Mouse (Mus musculus) adrenal gland, postnatal 10 days (tissue): Measurements from ENCODE around the gene Pdzd8. TPM values are rescaled to one million over a fixed set of nuclear protein-coding genes. Genes with fewer than 3 reads are reported as not detected.
A peak's percentile ranks its signal among the peaks of the same experiment; 100 is the strongest.

Experiments
- DNase-seq: peaks from one replicate; pipeline ENCODE4 v3.0.0; 2021; ENCODE audit warnings: mixed read lengths
- long read RNA-seq, 2 experiments: library from polyadenylated mRNA; stranded (forward); transcript quantifications; one replicate each; pipeline ENCODE4 v2.0.0; 2021
- total RNA-seq, 2 experiments: library from RNA; stranded (reverse); gene quantifications; 2 replicates each; pipeline ENCODE4 v1.2.3; 2021

Pdzd8 gene
- total RNA-seq, result 10 to 100 TPM; 31.9 to 33.3 TPM
- long read RNA-seq, experiment 1, full-length matches to known transcripts, result 5 of 13 reads
- long read RNA-seq, experiment 1, partial matches to known transcripts, result 2 of 13 reads
- long read RNA-seq, experiment 1, other reads (novel, unspliced or antisense), result 6 of 13 reads
- long read RNA-seq, experiment 2, full-length matches to known transcripts, result 12 of 15 reads
- long read RNA-seq, experiment 2, partial matches to known transcripts, result 0 of 15 reads
- long read RNA-seq, experiment 2, other reads (novel, unspliced or antisense), result 3 of 15 reads

DNA sequence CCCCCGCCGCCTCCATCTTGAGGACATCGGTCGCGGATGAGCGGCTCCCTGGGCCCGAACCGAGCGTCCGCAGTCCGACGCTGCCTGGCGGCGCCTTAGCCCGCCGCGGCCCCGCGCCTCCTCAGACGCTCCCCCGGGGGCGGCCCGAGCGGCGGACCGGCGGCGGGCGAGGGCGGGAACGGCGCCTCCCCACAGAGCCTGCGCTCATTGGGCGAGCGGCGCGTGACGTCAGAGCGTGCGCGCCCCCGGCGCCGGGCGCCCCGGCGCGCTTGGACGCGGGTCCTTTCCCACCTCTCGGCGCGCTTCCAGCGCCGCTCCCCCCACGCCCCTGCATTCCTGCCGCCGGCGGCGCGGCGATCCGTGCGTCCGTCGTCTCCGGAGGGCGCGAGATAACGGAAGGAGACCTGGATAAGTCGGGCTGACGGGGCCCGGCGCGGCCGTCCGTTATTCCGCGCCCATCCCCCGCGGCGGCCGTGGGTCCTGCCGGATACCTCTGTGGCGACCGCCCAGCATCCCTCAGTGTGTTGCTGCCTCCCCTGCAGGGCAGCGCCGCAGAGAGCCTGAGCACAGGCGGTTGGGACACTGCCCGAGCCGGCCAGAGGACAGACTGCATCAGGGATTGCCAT is at the start of gene Pdzd8:
Gene Pdzd8 (minus strand): TSS at position 123 of the 626 bp plus-strand sequence.
- DNase-seq, result peak; percentile 94

DNA sequence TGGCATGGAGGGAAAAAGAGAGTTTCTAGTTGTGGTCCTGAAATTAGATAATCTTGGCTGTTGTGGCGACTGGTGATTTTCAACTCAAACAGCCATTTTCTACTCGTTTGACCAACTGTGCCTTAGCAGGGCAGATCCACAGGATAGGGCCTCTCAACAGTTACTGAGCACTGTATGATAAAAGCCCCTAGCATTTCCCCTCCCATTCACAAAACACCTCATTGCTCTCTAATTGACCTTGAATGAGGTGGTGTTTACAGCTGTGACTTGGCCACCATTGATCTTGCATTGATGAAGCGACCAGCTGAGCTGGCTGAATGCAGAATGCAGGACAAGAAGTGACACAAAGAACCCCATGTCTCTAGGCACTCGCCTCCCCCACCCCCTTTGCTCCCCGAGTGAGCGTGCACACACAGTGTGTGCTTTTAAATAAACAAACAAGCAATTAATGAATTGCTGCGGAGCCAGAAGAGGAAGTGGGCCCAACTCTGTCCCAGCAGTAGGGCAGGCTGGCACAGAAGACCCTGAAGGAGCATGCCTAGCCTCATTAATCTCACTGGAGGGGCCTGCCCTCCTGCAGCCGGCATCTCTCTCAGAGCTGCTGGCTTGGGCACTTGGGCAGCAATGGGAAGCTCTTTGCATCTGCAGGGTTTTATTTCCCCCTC is 48.3 kb upstream of the Pdzd8 start:
- no peak for DNase-seq

DNA sequence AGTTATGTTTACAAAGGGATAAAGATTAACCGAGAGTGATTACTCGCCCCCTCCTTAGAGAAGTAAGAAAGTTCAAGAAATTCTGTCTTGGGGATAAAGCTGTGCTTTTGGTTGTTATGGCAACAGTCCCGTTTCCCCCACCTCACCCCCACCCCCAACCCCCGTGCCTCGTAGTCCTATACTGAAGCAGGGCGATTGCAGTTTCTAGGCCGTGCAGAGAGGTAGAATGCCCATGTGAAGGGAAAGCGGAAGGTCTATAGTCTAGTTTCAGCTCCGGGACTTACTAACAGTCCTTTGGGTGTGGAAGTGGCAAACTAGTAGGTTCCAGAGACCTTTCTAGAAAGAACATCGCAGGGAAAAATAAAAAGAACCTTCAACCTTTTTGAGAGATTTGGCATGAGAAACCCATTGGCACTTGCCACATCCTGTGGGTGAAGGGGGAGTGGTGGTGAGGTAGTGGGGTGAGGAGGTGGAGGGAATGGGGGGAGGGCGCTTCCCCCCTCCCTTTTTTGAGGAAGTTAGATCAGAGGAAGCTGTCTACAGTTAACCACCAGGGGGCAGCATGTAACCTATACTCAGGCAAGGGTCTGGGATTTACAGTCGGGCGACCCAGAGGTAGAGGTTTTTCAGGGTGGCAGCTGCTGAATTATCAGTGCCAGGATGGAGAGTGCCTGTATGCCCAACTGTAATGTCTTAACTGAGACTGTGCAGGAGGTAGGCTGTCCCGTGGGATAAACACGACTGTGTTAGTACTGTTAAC is 43.4 kb upstream of the Pdzd8 start:
- DNase-seq, result peak; percentile 68

DNA sequence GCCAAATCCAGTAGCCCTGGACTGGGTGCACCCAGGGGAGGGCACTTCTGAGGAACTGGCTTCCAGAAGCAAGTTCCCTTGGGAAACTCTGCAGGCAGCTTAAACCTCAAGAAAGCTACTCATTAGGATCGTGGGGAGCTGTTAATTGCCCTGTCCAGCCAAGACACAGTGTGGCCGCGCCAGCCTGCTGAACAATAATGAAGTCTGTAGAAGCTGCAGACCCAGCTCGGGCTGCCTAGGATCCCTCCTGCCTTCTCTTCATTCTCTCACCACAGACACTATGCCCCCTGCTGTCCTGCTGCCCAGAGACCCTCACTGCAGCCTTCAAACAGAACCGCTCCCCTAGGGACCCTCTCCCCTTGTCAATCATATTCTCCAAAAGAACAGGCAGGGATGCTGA is 42.8 kb upstream of the Pdzd8 start:
- DNase-seq, result peak; percentile 13

DNA sequence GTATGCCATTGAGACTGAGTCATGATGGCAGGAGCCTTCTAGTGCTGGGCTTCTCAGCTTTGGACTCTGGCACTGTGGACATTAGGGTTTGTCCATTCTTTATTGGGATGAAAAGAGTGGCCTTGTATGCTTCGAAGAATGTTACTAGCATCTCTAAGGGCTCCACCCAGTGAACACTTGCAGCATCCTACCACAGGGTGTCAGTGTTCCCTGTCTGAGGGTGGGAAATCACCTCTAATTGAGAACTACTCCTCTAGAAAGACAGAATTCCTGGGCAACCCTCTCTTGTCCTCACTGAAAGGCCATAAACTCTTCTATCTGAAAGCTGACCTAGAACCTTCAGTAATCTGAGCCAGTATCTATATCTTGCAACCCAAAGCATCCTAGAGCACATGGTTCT is 41.6 kb upstream of the Pdzd8 start:
- peak; percentile 28 for DNase-seq

DNA sequence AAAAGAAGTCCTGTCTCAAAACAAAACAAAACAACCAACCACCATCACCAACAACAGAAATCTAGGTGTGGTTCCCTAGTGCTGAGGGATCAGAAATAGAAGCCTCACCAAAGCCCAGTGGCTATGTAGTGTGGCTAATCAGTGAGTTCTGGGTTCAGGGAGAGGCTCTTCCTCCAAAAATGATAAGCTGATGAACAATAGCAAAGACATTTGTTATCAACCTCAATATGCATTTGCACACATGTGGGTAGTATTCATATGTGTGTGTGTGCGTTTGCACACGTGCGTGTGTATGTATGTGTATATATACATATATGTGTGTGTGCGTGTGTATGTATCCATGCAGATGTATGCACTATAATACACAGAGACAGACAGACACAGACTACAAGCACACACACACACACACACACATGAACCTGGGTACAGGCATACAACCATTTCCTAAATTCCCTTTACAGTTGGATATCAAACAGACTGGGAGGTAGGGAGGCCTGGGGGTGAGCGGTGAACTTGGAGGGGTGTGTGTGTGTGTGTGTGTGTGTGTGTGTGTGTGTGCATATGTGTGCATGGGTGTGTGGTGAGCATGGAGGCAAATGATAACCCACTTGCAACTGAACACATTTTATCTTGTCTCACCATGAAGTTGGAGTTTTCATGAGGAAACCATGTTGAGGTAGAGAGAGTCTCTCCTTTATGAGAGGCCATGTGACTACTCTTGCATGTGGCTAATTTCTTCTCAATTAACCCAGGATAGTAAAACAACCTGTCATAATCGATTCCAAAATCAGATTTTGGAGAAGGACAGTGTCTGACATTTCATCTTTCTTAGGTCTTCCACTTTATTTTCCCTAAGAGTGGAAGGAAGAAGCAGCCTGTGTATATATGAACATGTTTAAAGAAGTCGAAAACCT is 39.3 kb upstream of the Pdzd8 start:
- DNase-seq, result no peak

DNA sequence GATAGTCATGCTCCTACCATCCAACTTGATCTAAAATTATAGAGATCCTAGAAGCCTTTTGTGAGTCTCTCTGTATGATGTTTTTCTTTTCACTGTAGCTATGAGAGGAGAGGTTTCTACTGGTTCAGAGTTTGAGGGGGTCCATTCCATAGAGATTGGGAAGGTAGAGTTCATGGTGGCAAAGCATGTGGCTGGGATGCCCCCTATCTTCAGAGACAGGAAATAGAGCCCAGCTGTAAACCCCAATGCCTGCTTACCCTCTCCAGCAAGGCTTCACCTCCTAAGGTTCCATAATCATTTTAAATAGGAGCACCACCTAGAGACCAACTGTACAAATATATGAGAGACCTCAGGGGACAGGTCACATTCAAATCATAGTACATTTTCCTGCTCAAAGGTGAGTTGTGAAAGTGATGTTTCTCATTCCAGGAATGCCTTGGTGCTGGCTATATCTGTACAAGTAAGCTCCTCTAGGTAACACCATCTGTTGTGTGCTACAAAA is 36.9 kb upstream of the Pdzd8 start:
- no peak for DNase-seq

DNA sequence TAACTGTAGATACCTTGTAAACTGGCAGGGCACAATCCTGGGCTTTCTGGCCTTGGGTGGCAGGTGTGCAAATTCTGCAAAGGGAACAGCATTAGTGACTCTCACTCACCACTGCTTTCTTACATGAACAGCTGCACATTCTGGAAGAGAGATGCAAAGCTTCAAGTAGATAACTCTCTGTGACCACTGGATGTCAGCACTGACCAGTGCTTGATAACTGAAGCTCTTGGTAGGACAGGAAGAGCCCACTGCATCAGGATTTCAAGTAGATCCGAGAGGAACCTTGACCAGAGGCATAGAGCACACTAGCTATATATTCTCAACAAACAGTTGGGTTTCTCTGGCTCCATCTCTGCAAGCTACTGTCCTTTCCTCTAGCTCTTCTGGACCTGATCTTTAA is 34.4 kb upstream of the Pdzd8 start:
- DNase-seq, result no peak

DNA sequence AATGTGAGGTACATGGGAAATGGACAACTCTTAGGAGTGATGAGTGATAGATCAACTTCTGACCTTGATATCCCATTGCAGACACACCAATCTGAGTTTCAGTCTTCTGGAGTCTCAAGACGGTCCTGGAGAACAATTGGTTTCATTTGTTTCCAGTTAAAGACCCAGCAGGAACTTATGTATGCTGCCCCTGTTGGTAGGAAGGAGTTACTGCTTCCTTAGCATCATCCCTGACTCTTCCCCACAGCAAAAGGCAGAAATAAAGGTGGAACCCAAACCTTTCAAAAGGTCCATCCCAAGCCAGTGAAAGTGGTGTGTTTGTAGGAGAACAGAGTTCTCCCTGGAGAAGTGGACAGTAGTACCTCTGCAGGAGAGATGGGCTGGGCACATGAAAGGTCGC is 30.9 kb upstream of the Pdzd8 start:
- no peak for DNase-seq

DNA sequence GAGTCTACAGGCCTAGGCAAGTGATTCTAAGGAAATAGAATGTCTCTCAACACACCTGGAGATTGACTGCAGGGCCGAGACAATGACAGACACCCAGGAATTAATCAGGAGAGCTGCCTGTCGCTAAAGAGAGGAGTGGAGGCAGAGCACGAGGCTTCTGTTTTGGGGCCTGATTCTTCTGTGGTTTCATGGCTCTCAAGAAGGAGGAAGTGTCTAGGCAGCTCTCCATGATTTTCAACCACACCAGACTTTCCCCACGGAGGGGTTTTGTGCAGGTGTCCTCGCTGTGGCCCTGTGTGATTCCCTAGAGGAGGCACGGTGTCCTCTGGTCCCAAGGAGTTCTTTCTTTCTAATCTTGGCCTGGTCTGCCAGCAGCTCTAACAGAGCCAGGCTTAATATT is 29.4 kb upstream of the Pdzd8 start:
- DNase-seq, result no peak

DNA sequence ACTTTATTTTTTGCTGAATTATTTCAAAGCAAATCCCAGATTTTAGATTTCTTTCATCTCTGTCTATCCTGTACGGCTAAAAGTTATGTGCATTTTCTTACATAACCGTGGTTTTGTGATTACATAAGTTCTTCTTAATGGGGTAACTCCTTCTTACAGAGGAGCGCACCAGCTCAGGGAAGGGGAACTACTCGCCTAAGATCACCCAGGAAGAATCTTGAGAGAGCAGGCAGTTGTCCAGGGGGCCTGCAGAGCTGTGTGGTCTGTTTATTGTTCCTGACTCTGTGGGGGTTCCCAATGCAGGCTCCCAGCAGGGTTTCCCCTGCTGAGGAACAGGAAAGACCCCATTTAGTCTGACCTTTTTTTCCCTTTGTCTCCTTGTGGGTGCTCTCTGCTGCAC is 27.3 kb upstream of the Pdzd8 start:
- DNase-seq, result no peak

DNA sequence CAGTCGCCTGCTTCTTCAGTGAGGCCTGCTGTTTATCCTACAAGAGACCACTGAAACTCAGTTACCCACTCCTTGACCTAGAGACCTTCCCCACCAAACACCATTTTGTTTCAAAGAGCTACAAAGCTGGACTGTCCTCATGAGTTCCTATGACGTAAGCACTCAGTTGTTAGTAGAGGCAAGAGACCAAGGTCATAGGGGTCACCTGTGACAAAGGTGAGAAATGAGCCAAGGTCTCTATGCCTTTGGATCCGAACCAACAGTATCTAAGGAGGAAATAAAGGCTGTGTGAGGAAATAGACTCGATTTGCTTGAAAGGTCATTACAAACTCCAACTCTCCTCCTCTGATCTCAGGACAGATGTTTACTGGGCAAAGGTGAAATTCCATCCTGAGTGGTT is 25.4 kb upstream of the Pdzd8 start:
- DNase-seq, result no peak

DNA sequence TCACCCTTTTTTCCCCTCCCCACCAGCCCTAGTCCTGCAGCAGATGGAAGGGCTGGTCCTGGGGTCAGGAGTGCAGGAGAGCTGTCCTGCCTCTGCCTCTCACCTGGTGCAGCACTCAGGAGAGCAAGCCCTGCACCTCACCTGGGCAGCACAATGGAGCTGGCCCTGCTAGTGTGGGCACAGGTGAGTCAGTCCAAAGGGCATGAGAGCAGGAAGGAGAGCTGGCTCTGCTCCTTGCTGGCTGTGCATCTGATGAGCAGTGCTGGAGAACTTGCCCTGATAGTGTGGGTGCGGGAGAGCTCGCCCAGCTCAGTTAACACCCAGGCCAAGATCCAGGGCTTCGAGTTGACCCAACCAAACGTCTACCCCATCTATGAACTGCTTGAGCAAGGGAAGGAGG is 22.3 kb upstream of the Pdzd8 start:
- DNase-seq, result no peak

DNA sequence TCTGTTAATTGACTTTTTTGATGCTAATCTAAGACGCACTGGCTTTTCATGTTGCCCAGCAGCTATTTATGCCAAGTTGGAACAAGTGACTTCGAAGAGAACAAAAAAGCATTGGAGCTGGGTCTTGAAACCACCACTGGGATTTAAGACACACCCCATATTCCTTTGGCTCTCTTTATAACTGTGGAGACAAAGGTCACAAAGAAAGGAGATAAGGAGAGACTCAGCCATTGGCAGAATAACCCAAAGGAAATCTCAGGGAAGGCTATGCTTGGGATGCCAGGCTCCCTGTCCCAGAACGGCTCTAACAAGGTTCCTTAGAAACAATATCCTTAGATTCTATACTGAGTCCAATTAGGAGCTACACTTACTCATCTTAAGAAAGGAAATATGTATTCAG is 21.1 kb upstream of the Pdzd8 start:
- no peak for DNase-seq

DNA sequence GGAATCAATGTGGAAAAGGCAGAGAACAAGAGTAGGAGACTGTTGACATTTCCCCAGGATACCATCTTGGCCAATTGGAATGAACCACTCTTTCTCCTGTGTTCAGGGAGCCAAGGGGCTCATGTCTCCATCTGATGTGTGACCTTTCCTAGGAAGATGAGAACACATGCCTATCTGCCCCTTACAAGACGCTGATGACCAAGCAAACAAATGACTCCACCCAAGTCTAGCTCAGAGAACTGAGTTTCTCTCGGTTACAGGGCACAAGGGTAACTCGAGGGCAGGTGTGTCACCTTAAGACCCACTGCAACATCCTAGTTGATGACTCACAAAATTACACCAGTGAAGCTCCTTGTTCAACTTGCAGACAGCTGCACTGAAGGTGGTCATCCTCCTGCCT is 18.1 kb upstream of the Pdzd8 start:
- no peak for DNase-seq

DNA sequence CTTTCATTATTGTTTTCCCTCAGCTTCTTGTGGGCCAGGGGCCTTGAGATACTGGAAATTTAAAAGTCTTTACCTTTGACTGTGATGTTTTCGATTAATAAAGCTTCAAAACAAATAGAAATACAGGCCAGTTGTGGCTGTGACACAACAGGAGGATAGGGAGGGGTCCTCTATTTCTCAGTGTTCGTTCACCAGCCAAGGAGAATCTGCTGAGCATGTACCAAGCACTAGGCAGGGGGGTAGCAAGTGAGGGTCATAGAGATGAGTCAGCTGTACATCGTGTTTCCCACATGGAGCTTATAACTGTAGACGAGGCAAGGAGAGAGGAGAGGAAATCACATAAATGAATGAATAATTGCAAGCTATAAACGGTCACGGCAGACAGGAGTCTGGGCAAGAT is 17.1 kb upstream of the Pdzd8 start:
- no peak for DNase-seq

DNA sequence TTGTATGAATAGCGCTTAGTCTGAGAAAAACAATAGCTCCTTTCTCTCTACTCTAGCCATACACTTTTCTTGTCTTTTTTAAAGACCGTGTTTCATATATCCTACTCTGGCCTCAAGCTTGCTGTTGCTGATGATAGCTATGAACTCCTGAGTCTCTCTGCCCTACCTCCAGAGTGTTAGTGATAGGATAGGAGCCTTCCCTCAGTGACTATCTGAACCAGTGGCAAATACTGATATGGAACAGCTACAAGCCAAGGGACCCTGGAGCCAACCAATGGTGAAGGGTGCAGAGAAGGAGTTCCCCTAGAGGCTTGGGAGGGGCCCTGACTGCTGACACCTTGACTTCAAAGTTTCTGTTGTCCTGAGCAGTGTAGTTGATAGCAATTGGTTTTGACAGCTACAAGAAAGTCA is 14.9 kb upstream of the Pdzd8 start:
- DNase-seq, result no peak

DNA sequence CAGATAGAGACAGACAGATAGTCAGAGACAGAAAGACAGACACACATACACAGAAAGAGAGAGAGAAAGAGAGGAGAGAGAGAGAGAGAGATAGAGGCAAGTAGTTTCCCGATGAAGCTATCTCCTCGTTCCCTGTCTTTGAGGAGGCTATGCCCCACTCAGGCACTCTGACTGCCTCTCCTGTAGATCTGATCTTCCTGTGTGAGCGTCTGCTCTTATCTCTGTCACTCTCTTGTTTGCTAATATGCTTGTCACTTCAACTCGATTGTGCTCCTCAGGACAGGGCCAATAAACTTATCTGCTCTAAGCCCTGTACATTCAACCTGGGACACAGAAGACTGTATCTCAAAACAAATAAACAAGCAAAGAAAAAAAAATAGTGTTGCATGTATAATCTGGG is 13.6 kb upstream of the Pdzd8 start:
- DNase-seq, result no peak

DNA sequence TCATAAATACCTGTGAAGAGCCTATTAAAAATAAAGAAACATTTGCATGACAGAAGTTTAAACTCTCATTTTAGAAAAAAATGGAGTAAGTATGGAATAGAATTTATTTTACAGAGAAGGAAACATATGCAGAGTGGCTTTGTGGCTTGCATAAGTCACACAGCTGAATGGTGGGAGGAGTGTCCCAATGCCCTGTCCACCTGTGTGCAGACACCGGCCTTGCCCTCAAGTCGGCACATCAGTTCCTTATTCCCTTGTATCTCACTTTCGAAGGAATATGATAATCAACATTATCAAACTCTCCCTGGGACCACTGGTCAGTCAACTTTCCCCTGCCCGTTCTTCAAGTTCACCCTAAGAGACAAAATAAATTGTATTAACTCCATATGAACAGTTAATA is 12.3 kb upstream of the Pdzd8 start:
- DNase-seq, result no peak

DNA sequence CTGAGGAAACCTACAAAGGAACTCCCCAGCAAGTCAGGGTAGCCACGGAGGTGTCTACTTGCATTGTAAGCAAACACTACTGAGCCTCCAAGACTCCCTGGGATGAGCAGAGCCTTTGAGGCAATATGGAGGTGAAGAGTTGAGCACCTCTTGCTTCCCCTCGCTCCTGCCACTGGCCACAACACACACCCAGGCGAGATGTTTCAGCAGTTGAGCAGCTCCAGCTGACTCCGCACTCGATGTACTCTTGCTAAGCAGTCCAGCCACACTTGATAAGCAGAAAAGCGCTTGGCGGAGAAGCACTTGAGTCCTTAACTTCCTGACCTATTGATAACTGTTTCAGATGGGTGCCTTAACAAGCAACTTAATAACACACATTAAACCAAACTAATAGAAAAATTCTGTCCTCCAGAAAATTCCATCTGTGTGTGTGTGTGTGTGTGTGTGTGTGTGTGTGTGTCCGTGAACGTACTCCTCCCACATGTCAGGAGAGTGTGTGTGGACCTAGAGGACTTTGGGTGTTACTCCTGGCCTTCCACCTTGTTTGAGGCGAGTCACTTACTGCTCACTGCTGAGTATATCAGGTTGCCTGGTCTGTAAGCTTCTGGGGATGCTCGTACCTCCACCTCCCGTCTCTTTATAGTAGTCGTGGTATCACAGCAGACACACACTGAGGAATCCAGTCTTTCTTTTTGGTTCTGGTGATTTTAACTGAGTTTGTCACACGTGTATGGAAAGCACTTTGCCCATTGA is 11.4 kb upstream of the Pdzd8 start:
- no peak for DNase-seq

DNA sequence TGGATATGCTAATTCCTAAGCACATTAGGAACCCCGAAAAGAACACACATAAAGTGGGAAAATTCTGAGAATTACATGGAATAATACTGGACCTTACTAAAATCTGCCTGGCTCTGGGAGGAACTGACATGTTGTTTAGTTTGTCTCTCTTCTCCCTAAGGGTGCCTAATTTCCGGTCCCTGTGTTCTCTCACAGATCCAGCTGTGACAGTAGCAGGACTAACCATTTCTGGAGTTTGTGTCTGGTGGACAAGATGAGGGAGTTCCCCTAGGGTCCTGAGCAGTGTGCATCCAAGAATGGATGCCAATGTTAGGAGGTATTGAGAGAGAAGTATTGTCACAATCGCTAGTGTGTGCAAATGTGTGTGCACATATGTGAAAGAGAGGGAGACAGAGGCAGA is 10.8 kb upstream of the Pdzd8 start:
- no peak for DNase-seq
